ENCODE assay signal across 8 mouse cellular contexts in genomic region chr10:5227395-5228076, GRCm38 (mm10).
DNase-seq lines count a peak whose midpoint lies in the region.

No protein-coding gene starts in this region.

- DNase-seq in heart, adult 8-10 months (ENCODE audit: low spot score) = peak; percentile 38
- DNase-seq in heart, postnatal 25 days (ENCODE audit: low spot score) = no peak
- peak; percentile 31 to 38 for DNase-seq in B cell, adult 2 months
- DNase-seq in adrenal gland, postnatal 25 days = peak; percentile 13
- DNase-seq in heart, postnatal 36 days = peak; percentile 54 to 55
- peak; percentile 60 for DNase-seq in testis, postnatal 10 days (ENCODE audit: low spot score)
- no peak for DNase-seq in spleen, postnatal 4 days (ENCODE audit: low spot score in 2 of 2)
- no peak for DNase-seq in ovary, postnatal 36 days (ENCODE audit: low spot score)

- intact Hi-C loops in heart, postnatal 25 days (cut with DNase I) = loop anchor here (5.0 kb wide), 1 partner anchor 55 kb away; no protein-coding TSS in a partner anchor
- intact Hi-C loops in heart, postnatal 36 days (cut with DNase I) = no loop called here

Comparison
In these comparisons a context has a peak if more than half of its experiments do, and no peak if none do; other contexts are left out.
1. DNase-seq: peak in heart, adult 8-10 months (single experiment), B cell, adult 2 months (2 of 2), adrenal gland, postnatal 25 days (single experiment), heart, postnatal 36 days (2 of 2) and testis, postnatal 10 days (single experiment); none in heart, postnatal 25 days (single experiment), spleen, postnatal 4 days (0 of 2) and ovary, postnatal 36 days (single experiment).